Mouse (Mus musculus) embryonic fibroblast, embryonic 13.5 days (primary cell): Measurements from ENCODE around the gene Rnf169. TPM values are rescaled to one million over a fixed set of nuclear protein-coding genes. Genes with fewer than 3 reads are reported as not detected.
A peak's percentile ranks its signal among the peaks of the same experiment; 100 is the strongest.

Experiments used
- H3K27ac ChIP-seq: 2 replicates; pipeline ENCODE4 v1.5.1; 2012; ENCODE audit warnings: low read length, control low read depth, inconsistent platforms; ENCODE audit not compliant: insufficient read depth
- H3K4me1 ChIP-seq: 2 replicates; pipeline ENCODE4 v1.6.1; 2011; ENCODE audit warnings: low read length; ENCODE audit not compliant: control insufficient read depth, insufficient read depth
- H3K4me3 ChIP-seq: 2 replicates; pipeline ENCODE4 v1.5.1; 2011; ENCODE audit warnings: mild to moderate bottlenecking, control low read depth, low read length; ENCODE audit not compliant: insufficient read depth
- CTCF ChIP-seq: IDR thresholded peaks from 2 replicates; pipeline ENCODE4 v1.5.1; 2011; ENCODE audit warnings: mild to moderate bottlenecking, control low read depth, low read length, moderate library complexity, borderline replicate concordance; ENCODE audit not compliant: insufficient read depth
- POLR2A ChIP-seq: IDR thresholded peaks from 2 replicates; pipeline ENCODE4 v1.6.1; 2011; ENCODE audit warnings: low read depth, mild to moderate bottlenecking, control low read depth, low read length, moderate library complexity
- polyA plus RNA-seq: library from polyadenylated mRNA; stranded (reverse); fragments of >200 nt; gene quantifications from 2 replicates; pipeline ENCODE4 v1.2.4, GENCODE M21; 2011; ENCODE audit warnings: low read depth; ENCODE audit not compliant: missing spikeins, insufficient read length

Rnf169 gene
- polyA plus RNA-seq, 1 experiment: 22.8 TPM

DNA sequence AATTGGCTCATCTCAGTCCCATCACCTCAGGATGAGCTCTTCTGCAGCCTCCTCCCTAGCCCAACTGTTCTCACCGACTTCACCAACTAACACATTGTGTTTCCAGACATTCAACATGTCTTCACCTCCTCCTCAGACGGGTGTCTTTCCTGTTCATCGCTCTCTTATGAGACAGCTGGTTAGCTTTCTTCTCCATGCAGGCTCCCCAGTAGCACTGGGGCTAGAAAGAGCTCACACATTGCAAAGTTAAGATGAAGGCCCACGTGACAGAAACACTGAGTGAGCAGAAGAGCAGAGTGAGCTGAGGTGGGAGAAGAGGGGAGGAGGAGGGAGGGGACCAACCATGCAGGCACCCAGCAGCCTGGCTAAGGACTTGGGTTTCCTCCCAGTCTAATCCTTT is 78.0 kb downstream of the Rnf169 start:
- Histone ChIP-seq H3K27ac (no peak overlapping the region), H3K4me3 (no peak overlapping the region), H3K4me1 (peaks cover 3% of the 10 kb centered on the region; the same call in 1 of the 2 replicates)
- TF ChIP-seq CTCF (no peak), POLR2A (no peak)

DNA sequence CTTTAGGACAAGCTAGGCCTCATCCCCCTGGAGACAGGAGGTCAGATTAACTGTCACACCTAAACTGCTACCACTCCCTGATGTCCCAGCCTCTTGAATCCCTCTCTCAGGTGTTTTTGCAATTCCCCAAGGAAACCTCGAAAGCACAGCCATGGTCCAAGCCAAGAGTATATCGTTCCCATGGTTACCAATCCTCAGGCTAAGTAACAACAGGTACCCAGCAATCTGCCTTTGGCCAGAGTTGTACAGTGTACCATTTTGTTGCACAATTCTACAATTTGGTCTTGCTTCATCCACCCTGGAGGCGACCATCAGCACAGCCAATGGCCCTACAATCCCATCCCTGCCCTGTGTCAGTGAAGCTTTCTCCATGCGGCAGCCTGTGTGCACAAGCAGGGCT is 83.3 kb downstream of the Rnf169 start:
- Histone ChIP-seq H3K4me1 (no peaks in the 10 kb centered on the region), H3K27ac (no peak overlapping the region), H3K4me3 (no peak overlapping the region)
- TF ChIP-seq CTCF: no peak
- TF ChIP-seq POLR2A: no peak

GRCm38 (mm10) chr7:99894478-99894877 is 85.8 kb downstream of the Rnf169 start:
- H3K27ac ChIP-seq: no peak overlapping the region
- H3K4me3 ChIP-seq: no peak overlapping the region
- H3K4me1 ChIP-seq: no peaks in the 10 kb centered on the region
- TF ChIP-seq POLR2A (no peak), CTCF (no peak)

DNA sequence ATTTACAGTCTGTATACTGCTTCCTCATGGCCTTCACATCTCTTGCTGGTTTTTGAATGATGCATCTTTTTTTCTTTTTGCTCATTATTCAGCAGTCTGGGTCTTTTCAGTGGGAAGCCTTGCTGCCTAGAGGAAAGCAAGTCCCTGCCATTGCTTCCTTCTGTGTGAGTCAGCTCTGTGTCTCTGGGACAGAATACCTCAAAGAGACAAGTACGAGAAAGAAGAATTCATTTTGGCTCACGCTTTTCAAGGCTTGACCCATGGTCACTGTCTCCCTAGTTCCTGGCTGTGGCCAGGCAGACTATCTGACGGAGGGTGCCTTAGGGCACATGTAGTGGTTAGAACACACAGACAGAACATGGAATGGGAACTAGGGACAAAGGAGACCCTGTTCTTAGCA is 86.3 kb downstream of the Rnf169 start:
- TF ChIP-seq CTCF (no peak), POLR2A (no peak)
- H3K4me1 ChIP-seq: no peaks in the 10 kb centered on the region
- no peak overlapping the region for H3K4me3 ChIP-seq
- no peak overlapping the region for H3K27ac ChIP-seq

- TF ChIP-seq POLR2A (no peak), CTCF (no peak)
- Histone ChIP-seq H3K4me3 (no peak overlapping the region), H3K4me1 (no peaks in the 10 kb centered on the region), H3K27ac (no peak overlapping the region)
These were observed 87.9 kb downstream of the Rnf169 start for GRCm38 (mm10) chr7:99892351-99892750.

GRCm38 (mm10) chr7:99891471-99891870 is 88.8 kb downstream of the Rnf169 start:
- Histone ChIP-seq H3K4me1 (no peaks in the 10 kb centered on the region), H3K27ac (no peak overlapping the region), H3K4me3 (no peak overlapping the region)
- TF ChIP-seq CTCF: no peak
- TF ChIP-seq POLR2A: no peak

DNA sequence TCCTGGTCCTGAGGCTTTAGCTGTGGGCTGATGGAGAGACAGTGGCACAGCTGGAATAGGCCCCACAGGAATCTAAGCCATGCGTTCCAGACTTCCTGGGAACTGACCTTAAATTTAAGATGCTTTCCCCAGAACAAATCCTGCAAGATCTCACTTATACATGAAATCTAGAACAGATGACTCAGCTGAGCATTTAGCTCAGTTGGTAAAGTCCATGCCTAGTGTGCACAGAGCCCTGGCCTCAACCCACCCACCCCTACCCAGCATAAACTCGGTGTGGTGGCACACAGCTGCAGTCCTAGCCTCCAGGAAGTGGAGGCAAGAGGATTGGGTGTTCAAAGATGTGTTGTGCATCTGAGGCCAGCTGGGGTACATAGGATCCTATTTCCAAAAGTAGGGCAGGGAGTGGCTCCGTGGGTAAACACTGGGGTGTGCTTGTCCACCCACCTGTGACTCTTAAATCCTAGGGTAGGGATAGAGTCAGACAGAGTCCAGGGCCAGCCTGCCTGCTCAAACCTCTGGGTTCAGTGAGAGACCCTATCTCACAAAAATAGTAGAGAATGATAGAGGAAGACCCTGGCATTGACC is 90.0 kb downstream of the Rnf169 start:
- H3K27ac ChIP-seq: no peak overlapping the region
- TF ChIP-seq CTCF (no peak), POLR2A (no peak)
- no peaks in the 10 kb centered on the region for H3K4me1 ChIP-seq
- H3K4me3 ChIP-seq: no peak overlapping the region

GRCm38 (mm10) chr7:99889175-99889880 is 90.9 kb downstream of the Rnf169 start:
- no peak overlapping the region for H3K27ac ChIP-seq
- no peaks in the 10 kb centered on the region for H3K4me1 ChIP-seq
- no peak overlapping the region for H3K4me3 ChIP-seq
- TF ChIP-seq POLR2A: no peak
- TF ChIP-seq CTCF: peak; percentile 75; the same call in 1 of the 2 replicates

DNA sequence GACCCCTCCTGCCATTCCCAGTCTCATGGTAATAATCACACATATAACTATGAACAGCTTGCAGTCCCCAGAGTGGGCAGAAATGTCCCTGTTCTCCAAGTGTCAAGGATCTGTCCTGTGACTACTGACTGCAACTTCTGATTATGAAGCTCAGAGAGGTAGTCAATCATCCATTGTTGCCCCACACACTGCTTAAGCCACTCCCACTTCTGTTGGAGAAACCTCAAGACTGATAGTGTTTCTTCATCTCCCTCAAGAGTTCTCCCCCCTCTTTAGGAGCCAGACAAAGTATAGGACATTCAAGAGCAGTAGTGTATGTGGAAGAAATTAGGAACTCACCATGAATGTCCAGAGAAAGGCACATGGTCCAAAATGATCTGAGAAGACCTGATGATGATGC is 92.5 kb downstream of the Rnf169 start:
- H3K4me3 ChIP-seq: no peak overlapping the region
- H3K4me1 ChIP-seq: no peaks in the 10 kb centered on the region
- H3K27ac ChIP-seq: no peak overlapping the region
- TF ChIP-seq CTCF (no peak), POLR2A (no peak)

DNA sequence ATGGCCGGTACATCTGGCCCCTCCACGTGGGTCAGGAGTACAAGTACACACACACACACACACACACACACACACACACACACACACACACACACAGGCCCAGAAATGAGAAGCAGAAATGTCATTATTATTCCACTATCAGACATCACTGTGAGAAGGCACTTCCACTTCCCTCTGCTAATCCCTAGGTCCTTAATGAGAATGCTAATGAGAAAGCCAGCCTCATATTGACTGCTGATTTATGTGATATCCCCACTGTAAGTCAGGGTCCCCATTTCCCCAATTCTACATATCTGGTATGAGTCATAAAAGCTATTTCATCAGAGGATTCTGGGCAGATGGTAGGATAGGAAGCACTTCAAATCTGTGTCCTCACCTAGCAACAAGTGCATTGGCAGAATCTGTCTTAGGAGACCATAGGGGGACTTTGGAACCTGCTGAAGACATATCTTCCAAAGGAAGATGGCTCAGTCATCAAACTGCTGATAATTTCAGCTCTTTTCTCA is 93.0 kb downstream of the Rnf169 start:
- Histone ChIP-seq H3K27ac (no peak overlapping the region), H3K4me3 (no peak overlapping the region), H3K4me1 (no peaks in the 10 kb centered on the region)
- no peak for TF ChIP-seq POLR2A
- TF ChIP-seq CTCF: no peak
